Mouse (Mus musculus) CD4-positive, CD25-positive, alpha-beta regulatory T cell, adult 2 months (primary cell): Measurements from ENCODE around the gene 6430571L13Rik.
A peak's percentile ranks its signal among the peaks of the same experiment; 100 is the strongest.
"Not testable (repeated sequence)": the region's sequence is repeated elsewhere in the genome, so short reads cannot be mapped to it uniquely, and the experiment has no call there.

Experiments used
- DNase-seq: peaks from one replicate; pipeline ENCODE4 v3.0.0-alpha.2; 2012; ENCODE audit warnings: low read depth, low spot score

The 6430571L13Rik gene

DNA sequence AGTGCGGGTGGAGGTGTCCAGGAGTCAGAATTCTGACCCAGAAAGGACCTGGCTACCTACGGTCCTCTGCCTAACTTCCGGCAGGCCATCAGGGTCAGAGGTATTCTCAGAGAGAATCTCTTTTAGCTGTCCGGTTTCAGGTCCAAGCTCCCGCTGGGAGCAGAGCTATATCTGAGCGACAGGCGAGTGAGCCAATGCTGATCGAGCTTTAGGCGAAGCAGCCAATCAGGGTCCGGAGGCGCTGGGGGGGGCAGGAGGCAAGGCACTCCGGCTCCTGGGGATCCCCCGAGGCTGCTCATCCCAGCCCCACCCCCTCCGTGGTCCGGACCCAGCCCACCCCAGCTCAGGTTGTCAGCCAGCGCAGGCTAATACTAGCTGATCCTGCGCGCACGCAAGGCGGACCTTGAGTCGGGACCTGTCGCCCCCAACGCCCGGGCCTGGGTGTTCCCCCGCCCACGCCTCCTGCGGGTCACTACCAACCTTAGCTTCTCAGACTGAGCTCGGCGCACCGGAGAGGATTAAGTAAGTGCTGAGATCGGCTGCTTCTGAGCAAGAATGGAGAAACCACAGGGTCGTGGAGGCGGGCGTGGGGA is at the start of gene 6430571L13Rik:
6430571L13Rik (plus strand) TSS at position 336 of the 593 bp plus-strand sequence.
- DNase-seq: peak; percentile 93

DNA sequence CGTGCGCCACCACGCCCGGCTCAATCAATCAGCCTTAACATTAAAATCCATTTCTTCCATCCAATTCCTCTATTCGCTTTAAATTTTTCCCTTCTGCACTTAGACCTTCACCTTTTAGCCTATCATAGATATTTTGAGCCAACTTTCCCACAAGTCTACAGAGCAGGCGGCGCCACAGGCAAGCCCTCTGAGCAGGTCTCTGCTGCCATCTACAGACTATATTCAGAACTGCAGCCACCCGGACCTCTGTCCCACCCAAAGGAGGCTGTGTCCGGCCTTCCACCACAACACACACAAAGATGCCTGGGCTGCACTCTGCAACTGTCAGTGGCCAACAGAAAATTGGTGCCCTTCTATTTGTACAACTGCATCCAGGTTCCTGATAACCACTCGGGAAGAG is 49.5 kb upstream of the 6430571L13Rik start:
- DNase-seq: peak; percentile 87

DNA sequence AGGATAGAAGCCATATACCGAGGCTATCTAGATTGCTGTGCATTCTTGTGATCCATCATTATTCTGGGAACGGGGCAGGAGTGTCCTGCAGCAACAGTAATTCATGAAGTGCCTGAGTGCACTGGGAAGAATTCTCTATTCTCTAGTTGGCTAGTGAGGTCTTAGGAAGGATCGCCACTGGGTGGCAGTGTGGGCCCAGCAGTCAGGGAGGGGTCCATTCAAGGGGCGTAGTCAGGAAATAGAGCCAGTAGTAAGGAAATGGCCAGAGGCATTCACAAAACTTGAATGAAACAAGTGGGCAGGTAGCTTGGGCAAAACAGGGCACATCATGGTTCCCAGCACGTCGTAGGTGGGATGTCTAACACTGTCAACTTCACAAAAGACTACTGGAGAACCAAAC is 46.2 kb upstream of the 6430571L13Rik start:
- peak; percentile 88 for DNase-seq

DNA sequence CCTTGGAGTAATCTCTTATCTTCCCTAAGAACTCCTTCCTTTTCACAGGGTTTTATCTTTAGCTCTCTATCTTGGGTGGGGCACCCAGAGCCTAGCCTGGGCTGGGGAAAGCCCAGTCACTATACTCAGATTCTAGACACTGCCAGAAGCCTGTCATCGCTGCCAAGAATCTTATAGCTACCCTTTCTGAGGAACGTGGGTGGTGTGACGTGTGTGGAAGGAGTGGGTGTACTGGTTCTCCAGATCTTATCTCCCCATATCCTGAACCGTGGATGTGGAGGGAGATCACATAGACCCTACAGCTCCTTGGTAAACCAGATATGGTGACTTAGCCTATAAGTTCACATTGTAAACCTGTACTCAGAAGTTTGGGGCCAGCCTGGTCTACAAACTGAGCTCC is 44.8 kb upstream of the 6430571L13Rik start:
- DNase-seq: peak; percentile 90

DNA sequence AAGGTAGTCTGAATTCAATTTTAAA is 44.6 kb upstream of the 6430571L13Rik start, which contains the start of gene Cish:
Cish (plus strand) TSS at position 11 of the 25 bp plus-strand sequence.
- no peak for DNase-seq

DNA sequence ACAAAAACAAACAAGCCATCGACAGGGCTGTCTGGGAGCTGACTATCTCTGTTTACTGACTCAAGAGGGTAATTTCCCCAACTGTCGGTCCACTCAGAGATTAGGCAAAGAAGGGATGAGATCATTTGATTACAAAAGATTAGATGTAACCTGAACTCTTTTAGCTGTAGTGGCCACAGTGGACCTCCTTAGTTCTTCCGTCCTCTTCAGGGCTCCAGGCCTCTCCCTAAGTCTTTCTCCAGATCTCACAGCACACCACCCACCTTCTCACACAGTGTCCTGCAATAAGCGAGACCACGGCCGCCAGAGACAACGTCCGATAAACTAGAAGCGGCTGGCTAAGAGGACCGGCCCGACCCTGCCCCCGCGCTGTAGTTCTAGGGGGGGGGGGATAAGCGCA is 44.4 kb upstream of the 6430571L13Rik start:
- no peak for DNase-seq

DNA sequence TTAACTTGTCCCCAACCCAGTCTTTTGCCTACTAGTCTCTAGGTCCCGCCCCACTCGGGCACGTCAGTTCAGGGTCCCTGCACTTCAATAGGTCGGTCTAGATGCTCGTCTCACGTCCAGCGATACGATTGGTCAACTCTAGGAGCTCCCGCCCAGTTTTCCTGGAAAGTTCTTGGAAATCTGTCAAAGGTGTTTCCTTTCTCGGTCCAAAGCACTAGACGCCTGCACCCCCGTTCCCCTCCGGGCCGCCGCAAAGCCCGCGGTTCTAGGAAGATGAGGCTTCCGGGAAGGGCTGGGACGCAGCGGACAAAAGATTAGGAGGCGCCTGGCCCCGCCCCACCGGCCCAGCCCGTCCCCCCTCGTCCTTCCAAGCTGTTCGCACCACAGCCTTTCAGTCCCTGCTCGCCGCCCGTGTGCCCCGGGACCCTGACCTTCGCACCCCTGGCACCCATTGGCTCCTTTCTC is 43.9 kb upstream of the 6430571L13Rik start:
- peak; percentile 92 for DNase-seq

DNA sequence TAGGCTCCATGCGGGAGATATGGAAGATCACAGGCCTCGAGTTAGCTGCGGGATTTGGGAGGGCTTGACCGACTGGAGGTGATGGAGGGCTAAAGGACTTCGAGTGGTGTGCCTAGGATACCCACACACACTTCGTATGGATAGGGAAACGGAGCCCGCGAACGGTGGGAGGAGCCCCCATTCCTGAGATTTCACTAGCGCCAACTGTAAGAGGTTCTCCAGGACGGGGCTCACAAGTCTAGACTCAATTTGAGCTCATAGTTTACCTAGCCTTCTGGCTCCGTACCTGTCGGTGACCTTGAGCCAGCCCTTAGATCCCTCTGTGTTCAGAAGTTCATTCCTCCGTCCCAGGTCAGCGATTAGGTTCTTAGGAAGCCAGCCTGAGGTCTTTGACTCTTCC is 43.3 kb upstream of the 6430571L13Rik start:
- DNase-seq: peak; percentile 50

DNA sequence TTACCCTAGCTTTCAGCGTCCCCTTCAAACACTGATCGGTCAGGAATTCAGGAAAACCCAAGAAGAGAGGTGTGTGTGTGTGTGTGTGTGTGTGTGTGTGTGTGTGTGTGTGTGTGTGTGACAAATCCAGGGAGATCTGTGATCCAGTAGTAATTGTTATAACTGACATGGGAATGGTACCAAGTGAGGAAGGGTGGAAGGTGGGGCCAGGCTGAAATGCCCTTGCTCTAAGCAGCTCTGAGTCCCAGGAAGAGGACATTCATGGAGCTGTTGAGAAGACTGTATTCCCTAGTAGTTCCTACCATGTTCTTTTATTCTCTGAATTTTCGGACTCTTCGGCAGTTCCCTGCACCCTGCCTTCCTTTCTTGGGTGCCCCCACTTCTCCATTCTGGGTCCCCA is 42.7 kb upstream of the 6430571L13Rik start:
- no peak for DNase-seq

DNA sequence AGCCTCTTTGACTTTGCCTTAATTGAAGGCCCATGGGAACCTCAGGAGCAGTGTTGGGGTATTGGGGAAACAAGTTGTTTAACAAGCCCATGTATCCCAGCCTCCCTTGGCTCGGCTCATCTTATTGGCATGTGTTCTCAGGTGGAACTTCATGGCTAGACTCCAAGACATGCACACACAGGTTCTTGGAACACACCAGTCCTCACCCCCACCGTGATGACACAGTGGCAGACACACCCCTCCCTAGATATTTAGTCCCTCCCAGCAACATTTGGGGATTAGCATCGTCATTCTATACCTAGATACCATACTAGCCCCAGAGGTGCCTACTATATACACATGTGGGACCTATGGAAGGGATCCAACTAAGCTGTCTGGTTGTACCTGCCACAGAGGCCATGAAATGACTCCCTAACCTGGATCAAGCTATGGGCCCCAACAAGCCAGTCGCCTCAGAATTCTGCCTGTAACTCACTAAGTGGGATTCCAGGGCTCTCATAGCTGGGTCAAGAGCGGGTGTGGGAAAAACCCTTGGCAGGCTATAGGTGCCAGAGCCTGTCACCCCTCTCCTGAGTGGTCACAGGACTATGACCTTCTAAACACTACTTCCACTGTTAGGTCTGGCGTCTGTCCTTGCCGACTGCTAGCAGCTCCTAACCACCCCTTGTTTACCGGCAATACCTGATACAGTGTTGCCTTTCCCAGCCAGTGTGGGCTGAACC is 42.2 kb upstream of the 6430571L13Rik start:
- peak; percentile 73 for DNase-seq

DNA sequence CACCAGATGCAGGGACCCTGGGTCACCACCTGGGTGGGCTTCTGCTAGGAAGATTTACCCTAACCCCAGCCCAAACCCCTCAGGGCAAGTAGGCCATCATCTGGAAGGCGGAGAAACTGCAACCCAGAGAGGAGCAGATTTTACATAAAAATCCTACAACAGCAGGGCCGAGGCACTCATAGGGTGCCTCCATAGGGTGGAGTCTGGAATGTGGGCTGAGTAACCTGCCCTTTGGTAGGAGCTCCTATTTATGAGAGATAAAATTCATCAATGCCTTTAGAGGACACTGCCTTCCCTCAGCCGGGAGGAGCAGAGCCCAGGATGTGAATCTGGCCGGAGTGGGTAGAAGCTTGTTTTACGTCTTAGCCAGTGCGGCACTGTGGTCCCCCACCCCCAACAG is 41.5 kb upstream of the 6430571L13Rik start:
- peak; percentile 41 for DNase-seq

DNA sequence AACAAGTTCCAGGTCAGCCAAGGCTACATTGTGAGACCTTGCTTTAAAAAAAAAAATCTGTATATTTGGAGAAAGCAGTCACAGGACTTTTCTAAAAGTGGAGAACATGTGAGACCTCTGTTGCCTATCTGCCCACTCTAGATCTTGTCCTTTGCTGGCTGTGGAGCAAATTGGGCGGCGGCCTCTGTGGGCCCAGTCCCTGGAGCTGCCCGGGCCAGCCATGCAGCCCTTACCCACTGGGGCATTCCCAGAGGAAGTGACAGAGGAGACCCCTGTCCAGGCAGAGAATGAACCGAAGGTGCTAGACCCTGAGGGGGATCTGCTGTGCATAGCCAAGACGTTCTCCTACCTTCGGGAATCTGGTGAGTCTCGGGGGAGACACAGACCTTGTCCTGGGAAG is 40.6 kb upstream of the 6430571L13Rik start:
- peak; percentile 10 for DNase-seq

DNA sequence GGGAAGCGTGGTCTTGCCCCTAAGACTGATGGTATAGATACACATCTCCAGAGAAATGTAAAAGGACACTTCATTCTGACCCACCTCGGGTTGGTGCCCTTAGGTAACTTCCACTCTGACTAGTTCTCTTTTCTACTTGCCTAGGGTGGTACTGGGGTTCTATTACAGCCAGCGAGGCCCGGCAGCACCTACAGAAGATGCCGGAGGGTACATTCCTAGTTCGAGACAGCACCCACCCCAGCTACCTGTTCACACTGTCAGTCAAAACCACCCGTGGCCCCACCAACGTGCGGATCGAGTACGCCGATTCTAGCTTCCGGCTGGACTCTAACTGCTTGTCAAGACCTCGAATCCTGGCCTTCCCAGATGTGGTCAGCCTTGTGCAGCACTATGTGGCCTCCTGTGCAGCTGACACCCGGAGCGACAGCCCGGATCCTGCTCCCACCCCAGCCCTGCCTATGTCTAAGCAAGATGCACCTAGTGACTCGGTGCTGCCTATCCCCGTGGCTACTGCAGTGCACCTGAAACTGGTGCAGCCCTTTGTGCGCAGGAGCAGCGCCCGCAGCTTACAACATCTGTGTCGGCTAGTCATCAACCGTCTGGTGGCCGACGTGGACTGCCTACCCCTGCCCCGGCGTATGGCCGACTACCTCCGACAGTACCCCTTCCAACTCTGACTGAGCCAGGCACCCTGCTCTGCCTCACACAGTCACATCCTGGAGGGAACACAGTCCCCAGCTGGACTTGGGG is 40.0 kb upstream of the 6430571L13Rik start:
- peak; percentile 47 for DNase-seq

DNA sequence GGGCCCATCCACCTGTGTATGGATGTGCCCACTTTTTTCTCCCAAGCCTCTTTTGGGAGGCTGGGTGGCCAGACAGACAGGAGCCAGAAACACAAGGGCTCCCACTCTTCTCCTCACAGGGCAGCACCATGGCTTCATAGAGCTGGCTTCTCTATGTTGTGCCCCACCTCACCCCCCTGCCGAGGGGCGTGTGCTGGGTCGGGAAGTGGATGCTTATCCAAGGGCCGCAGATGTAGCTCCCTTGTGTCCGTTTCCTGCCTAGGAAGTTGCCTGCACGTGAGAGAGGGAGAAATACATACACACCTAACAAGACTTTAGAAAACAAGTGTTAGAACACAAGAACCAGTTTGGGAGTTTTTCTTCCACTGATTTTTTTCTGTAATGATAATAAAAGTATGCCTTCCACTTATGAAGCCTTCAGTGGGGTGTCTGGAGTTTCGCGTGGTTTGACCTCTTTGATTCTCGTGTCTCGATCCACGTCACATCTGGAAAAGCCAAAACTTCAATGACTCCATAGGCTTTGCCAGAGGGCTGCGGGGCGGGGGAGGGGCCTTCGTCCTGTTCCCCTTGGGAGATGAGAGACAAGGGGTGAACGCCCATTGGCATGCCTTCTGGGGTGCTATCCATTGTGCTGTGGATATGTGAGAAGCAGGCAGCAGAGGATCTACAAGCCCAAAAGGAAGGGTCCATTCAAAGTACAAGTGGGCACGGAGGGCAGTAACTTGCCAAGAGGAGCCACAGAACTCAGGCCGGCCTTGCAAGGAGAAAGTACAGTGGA is 38.7 kb upstream of the 6430571L13Rik start:
- DNase-seq: peak; percentile 13

DNA sequence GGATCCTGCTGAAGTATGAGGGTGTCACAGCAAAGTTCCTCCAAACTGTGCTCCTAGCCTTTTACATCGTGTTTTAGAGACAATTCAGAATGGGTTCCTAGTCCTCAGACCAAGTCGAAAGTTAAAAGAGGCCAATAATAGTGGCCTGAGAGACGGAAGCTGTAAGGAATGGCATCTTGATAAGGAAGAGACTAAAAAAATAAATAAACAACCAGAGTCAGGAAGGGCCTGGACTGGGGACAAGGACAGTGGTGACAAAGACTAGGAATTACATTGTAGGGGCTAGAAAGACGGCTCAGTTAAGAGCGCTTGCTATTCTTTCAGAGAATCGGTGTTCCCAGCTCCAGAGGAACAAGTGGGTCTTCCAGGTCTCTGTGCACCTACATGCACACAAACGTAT is 37.8 kb upstream of the 6430571L13Rik start:
- no peak for DNase-seq

DNA sequence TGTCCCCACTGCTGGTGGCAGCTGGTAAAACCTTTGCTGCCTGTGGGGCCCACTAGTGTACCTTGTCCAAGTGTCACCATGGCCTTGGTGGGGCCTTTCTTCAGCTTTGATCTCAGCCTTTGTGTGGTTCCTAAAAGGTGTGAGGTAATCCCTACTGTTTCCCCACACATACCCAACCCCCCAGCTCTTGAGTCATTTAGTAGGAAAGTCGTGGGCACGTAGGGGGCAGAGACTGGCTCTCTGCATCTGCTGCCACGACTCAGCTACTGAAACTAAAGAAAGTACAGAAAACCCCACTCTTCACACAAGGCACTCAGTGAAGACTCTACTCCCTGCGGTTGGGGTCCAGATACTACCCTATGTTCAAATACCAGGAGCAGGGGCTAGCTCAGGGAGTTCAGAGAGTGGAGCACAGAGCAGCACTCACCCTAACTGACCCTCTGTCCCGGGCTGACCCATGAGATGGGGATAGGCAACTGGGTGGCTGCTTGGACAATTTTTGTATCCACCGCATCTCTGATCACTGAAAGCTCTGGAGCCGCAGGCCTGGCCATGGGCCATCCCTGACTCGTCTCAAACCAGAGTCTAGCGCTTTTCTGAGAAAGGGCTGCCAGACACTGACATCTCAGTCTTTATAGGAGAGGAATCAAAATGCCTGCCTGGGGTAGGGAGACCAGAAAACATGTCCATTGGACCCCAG is 37.1 kb upstream of the 6430571L13Rik start:
- DNase-seq: peak; percentile 54

DNA sequence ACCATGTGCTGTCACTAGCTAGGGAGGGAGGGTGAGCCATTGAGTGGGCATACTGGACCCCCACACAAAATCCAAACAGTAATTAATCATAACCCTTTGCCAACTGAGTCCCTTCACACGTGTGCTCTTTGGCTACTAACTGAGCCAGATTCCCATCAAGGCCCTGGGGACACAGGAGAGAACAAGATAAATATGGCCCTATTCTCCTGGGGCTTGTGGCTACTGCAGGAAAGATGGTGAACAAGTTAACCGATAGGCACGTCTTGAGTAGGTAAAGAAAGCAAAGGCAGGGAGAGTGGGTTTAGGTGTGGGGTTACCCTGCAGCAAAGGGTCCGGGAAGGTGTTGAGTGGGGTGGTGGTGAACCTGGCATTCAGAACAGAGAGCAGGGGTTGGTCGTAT is 36.5 kb upstream of the 6430571L13Rik start:
- DNase-seq: no peak

DNA sequence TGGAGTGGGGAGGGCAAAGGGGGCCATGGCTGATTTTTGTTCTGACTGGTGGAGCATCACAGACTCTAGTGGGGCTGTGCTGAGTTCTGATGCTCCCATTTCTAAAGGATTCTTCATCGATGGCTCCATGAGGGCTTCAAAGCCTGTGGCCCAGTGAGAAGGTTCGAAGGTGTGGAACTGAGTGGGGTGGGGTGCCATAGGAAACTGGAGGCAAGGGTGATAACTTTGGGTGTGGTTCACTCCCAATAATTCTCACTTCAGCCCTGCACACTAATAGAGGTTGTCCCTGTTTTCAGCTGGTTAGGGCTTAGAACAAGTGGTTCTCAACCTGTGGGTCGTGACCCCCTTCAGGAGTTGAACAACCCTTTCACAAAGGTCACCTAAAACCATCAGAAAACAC is 36.0 kb upstream of the 6430571L13Rik start:
- no peak for DNase-seq

DNA sequence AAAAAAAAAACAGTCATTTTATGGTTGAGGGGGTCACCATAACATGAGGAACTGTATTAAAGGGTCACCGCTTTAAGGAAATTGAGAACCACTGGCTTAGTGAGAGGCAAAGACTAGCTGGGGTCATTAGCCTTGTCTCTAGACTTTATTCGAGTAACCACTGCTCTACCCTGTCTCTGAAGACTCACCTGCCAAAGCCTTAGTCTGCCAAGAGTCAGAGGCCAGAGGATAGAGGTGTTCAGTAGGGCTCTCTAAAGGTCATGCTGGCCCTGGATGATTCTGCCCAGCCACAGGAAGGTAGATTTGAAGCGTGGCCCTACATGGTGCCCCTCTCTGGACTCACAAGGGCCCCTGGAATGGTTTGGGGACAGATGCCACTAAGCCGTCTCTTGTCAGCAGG is 35.4 kb upstream of the 6430571L13Rik start:
- DNase-seq: no peak

DNA sequence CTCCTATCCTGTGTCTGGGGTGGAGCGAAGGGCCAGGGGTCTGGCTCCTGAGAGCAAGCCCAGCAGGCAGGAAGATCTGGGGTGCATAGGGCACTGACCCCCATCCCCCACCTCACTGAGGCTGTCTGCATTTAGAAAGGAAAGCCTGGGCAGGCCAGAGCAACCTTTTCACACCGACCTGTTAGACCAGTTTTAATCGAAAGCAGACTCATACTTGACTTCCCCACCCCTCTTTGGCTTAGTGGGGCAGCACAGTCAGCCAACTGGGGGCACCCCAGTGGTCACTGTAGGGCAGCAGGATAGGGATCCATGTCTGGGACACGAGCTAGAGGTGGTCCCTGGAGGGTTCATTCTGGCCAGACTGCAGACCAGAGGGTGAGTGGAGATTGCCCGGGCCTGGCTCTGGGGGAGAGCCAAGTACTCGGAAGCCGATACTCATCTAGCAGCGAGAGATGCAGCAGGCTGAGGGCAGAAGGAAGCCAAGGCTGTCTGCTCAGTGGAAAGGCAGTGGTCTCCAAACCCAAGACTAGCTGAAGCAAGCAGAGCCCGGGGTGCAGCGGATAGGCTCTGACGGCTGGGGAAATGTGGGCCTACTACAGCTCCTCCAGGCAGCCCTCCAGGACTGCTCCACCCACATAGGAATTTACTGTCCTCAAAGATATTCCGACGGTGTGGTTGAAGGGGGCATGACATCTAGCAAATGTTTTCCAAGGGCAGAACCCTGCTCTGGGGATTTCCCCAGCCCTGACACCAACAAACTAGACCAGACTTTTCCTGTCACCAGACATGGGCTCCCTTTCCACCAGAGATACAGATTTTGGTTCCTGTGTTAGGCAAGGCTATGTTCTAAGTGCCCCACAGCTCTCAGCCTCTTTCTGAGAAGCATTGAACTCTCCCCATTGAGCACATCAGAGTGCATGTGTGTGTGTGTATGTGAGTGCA is 34.5 kb upstream of the 6430571L13Rik start:
- peak; percentile 82 for DNase-seq

DNA sequence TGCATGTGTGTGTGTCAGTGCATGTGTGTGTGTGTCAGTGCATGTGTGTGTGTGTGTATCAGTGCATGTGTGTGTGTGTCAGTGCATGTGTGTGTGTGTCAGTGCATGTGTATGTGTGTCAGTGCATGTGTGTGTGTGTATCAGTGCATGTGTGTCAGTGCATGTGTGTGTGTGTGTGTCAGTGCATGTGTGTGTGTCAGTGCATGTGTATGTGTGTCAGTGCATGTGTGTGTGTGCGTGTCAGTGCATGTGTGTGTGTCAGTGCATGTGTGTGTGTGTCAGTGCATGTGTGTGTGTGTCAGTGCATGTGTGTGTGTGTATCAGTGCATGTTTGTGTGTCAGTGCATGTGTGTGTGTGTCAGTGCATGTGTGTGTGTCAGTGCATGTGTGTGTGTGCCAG is 33.7 kb upstream of the 6430571L13Rik start:
- DNase-seq: not testable (repeated sequence)
